Mouse (Mus musculus): ENCODE results near the gene Helq.

Helq gene

GRCm38 (mm10) chr5:100798165-100798860 lies at the start of gene Helq, which contains the start of gene Mrps18c:
Gene Helq, minus strand, starts transcription at chr5:100798598.
Gene Mrps18c, plus strand, starts transcription at chr5:100798627.
- DNase-seq (ENCODE audit: low read depth, low spot score): peak; percentile 96

GRCm38 (mm10) chr5:100847143-100847542 lies 48.7 kb upstream of the Helq start:
- no peak for DNase-seq (ENCODE audit: low read depth, low spot score)

GRCm38 (mm10) chr5:100846599-100846920 lies 48.2 kb upstream of the Helq start:
- no peak for DNase-seq (ENCODE audit: low read depth, low spot score)

GRCm38 (mm10) chr5:100845848-100846598 lies 47.6 kb upstream of the Helq start:
- peak; percentile 59 for DNase-seq (ENCODE audit: low read depth, low spot score)

- peak; percentile 45 for DNase-seq (ENCODE audit: low read depth, low spot score)
These were observed 47.1 kb upstream of the Helq start, which contains the start of gene Gpat3 for GRCm38 (mm10) chr5:100845485-100845847. Gene Gpat3, plus strand, starts transcription at chr5:100845713.

GRCm38 (mm10) chr5:100844485-100844884 lies 46.1 kb upstream of the Helq start:
- no peak for DNase-seq (ENCODE audit: low read depth, low spot score)

- DNase-seq (ENCODE audit: low read depth, low spot score): no peak
These were observed 39.5 kb upstream of the Helq start for GRCm38 (mm10) chr5:100837907-100838306.

GRCm38 (mm10) chr5:100835862-100836538 lies 37.6 kb upstream of the Helq start:
- DNase-seq (ENCODE audit: low read depth, low spot score): peak; percentile 84

GRCm38 (mm10) chr5:100833841-100834240 lies 35.4 kb upstream of the Helq start:
- peak; percentile 44 for DNase-seq (ENCODE audit: low read depth, low spot score)

- DNase-seq (ENCODE audit: low read depth, low spot score): no peak
These were observed 34.3 kb upstream of the Helq start for GRCm38 (mm10) chr5:100832680-100833079.

GRCm38 (mm10) chr5:100828701-100829100 lies 30.3 kb upstream of the Helq start:
- no peak for DNase-seq (ENCODE audit: low read depth, low spot score)

- DNase-seq (ENCODE audit: low read depth, low spot score): no peak
These were observed 28.1 kb upstream of the Helq start for GRCm38 (mm10) chr5:100826531-100826930.

- DNase-seq (ENCODE audit: low read depth, low spot score): peak; percentile 60
These were observed 27.6 kb upstream of the Helq start for GRCm38 (mm10) chr5:100825975-100826374.

GRCm38 (mm10) chr5:100822826-100823225 lies 24.4 kb upstream of the Helq start:
- no peak for DNase-seq (ENCODE audit: low read depth, low spot score)

GRCm38 (mm10) chr5:100821375-100821774 lies 23.0 kb upstream of the Helq start:
- no peak for DNase-seq (ENCODE audit: low read depth, low spot score)

GRCm38 (mm10) chr5:100820483-100821184 lies 22.2 kb upstream of the Helq start, which contains the start of gene Abraxas1:
Gene Abraxas1, minus strand, starts transcription at chr5:100820965.
- DNase-seq (ENCODE audit: low read depth, low spot score): peak; percentile 83

- DNase-seq (ENCODE audit: low read depth, low spot score): peak; percentile 66
These were observed 21.4 kb upstream of the Helq start for GRCm38 (mm10) chr5:100819568-100820480.

GRCm38 (mm10) chr5:100818341-100818740 lies 19.9 kb upstream of the Helq start:
- DNase-seq (ENCODE audit: low read depth, low spot score): no peak

- DNase-seq (ENCODE audit: low read depth, low spot score): no peak
These were observed 4.3 kb downstream of the Helq start for GRCm38 (mm10) chr5:100794084-100794483.

- no peak for DNase-seq (ENCODE audit: low read depth, low spot score)
These were observed 6.1 kb downstream of the Helq start for GRCm38 (mm10) chr5:100792261-100792660.

GRCm38 (mm10) chr5:100787527-100787926 lies 10.9 kb downstream of the Helq start:
- no peak for DNase-seq (ENCODE audit: low read depth, low spot score)

Data from ES-CJ7 (cell line).